Mouse (Mus musculus): Measurements from ENCODE around the gene Ebf1. TPM values are rescaled to one million over a fixed set of nuclear protein-coding genes. Genes with fewer than 3 reads are reported as not detected.

Ebf1 gene
- total RNA-seq, 2 experiments from 2014 or later = 9.4 to 10.3 TPM

DNA sequence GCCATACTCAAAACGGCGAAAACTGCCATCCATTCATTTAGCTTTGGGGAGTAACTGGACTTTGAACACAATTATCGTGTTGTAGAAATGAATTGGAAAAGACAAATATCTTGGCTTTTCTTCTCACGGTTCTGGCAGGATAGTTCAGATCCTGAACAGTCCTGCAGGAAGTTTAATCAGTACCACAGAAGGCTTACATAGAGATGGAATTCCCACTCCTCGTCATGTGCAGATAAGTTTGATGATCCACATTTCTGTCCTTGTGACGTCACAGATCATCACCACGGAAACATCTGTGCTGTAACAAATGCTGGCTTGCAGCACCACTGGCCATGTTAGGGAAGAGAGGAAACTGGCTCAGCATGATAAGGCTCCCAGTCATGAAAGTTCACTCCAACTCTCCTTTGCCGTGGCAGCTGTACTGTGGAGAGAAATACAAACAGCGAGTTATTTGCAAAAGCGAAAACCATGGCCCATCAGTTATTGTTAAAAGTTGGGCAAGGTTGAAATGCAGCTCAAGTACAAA lies 280.1 kb downstream of the Ebf1 start:
- Histone ChIP-seq H3K4me3 (no peak overlapping the region), H3K27ac (peak overlapping the region; percentile 64)
- TF ChIP-seq CTCF (IDR thresholded peaks at IDR 0.05) = no peak
- intact Hi-C loops (cut with DNase I) = no loop called here
- DNase-seq = peak; percentile 20

DNA sequence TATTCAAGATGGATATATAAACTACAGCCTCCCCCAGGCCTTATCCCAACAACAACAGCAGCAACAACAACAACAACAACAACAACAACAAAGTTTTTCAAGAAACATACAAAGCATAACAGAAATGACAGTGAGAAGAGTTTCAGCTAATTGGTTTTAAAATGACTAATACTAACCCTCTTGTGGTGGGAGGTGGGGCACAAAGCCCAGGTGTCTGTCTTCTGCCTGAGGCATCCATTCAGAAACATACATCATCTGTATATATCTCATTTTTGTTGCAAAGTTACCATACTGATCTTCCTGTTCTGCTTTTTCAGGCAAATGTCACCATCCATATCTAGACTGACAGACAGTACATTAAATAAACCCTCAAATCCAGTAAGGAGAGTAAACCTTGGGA lies 282.4 kb downstream of the Ebf1 start:
- DNase-seq = no peak
- no peak overlapping the region for H3K4me3 ChIP-seq
- TF ChIP-seq CTCF (IDR thresholded peaks at IDR 0.05) = no peak
- intact Hi-C loops (cut with DNase I) = no loop called here
- no peak overlapping the region for H3K27ac ChIP-seq

DNA sequence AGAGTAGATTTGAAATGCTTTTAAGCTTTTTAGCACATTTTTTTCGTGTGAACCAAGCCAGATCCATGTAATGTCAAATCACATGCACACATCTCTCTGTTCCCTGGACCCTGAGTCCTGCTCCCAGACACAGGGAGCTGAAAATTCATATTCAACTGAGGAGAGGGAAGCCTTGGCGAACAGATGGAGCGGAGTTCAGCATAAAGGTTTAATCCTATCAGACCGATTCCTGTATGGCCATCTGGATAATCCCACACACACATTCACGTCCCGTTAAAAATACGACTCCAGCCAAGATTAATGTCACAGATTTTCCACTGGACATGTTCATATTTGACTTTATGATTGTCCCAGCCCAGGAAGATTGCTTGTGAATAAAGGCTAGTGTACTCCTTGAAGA lies 282.8 kb downstream of the Ebf1 start:
- Histone ChIP-seq H3K4me3 (no peak overlapping the region), H3K27ac (no peak overlapping the region)
- intact Hi-C loops (cut with DNase I) = no loop called here
- DNase-seq = no peak
- TF ChIP-seq CTCF (IDR thresholded peaks at IDR 0.05) = no peak

DNA sequence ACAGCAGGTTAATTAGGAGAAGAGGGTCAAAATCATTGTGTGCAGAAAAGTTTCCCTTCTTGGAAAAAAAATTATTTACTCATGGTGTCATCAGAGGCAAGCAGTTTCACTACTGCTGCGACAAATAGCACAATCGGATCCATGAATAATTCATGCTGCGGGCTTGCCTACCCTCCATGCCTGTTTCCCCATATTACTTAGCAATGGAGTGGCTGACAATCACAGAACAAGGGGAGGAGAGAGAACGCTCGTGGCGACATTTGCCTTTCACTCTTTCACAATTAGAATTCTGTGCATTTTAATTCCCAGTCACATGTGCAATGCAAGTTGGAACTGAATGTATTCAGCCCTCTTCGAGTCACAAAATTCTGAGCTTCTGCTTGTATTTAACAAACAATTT lies 283.4 kb downstream of the Ebf1 start:
- TF ChIP-seq CTCF (IDR thresholded peaks at IDR 0.05) = no peak
- no peak overlapping the region for H3K4me3 ChIP-seq
- no peak overlapping the region for H3K27ac ChIP-seq
- intact Hi-C loops (cut with DNase I) = no loop called here
- DNase-seq = no peak

DNA sequence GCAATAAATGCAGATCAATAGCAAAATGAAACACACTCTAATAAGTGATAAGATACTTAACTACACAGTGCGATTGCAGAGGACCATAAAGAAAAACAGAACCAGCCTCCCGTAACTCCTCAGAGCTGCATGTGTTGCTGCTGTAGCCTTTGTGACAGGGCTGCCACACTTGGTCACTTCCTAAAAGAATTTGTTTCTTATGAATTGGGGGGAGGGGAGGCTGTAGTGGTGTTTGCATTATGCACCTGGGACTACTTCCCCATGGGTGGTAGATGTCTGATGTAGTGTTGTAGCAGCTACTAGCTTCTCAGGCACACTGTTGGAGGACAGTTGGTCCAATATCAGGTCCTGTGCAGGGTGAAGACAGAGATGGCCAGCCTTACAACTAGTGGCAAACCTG lies 284.6 kb downstream of the Ebf1 start:
- Histone ChIP-seq H3K27ac (no peak overlapping the region), H3K4me3 (no peak overlapping the region)
- TF ChIP-seq CTCF (IDR thresholded peaks at IDR 0.05) = no peak
- intact Hi-C loops (cut with DNase I) = no loop called here
- no peak for DNase-seq

DNA sequence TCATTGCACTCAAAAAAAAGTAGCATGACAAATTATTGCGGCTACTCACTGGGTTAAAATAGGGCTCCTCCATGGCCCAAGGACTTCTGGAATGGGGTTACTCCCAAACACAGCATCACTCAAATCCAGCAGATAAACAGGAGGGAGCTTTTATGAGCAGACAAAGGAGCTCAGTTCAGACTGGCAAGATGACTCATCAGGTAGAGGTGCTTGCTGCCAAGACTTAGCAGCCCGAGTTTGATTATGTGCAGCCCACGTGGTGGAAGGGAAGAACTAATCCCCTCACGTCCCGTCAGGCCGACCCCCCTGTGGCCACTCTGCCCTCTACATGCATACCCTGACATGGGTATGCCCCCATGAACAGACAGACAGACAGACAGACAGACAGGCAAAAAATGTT lies 285.0 kb downstream of the Ebf1 start:
- DNase-seq = no peak
- H3K27ac ChIP-seq = no peak overlapping the region
- intact Hi-C loops (cut with DNase I) = no loop called here
- TF ChIP-seq CTCF (IDR thresholded peaks at IDR 0.05) = no peak
- no peak overlapping the region for H3K4me3 ChIP-seq

DNA sequence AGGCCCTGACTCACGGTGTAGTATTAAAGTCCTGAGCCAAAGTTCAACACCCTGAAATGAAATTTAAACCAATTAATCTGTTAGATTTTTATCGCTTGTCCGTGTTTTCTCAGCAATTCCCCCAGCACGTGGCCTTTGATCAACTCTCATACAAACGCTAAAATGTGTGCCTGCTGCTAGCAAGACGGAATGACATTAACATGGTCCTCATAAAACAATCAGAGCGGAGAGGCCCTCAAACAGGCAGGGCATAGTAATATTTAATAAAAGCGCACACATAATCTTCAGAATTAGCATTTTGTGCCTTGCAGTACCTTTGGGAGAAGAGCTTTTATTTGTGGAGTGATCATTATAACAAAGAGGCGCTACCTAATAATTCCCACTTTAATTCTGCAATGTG lies 287.0 kb downstream of the Ebf1 start:
- DNase-seq = no peak
- no peak overlapping the region for H3K4me3 ChIP-seq
- TF ChIP-seq CTCF (IDR thresholded peaks at IDR 0.05) = no peak
- intact Hi-C loops (cut with DNase I) = no loop called here
- H3K27ac ChIP-seq = no peak overlapping the region

DNA sequence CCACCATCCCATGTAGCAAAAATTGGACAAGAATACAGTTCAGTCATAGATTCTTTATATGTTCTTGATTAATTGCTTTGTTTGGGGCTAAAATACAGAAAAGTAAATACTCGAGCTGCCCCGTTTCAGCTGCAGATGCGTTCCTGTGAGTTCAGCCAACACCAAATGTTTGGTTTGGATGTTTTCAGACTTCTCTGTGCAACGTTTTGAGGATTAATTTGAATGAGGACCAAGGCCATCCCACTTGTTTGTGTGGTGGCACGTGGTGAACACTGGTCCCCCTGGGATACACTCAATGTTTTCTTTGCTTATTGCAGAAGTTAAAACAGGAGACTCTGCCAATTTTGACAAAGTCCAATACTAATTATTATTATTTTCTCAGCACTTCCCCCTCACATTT lies 289.3 kb downstream of the Ebf1 start:
- DNase-seq = peak; percentile 26
- peak overlapping the region; percentile 58 for H3K27ac ChIP-seq
- intact Hi-C loops (cut with DNase I) = no loop called here

DNA sequence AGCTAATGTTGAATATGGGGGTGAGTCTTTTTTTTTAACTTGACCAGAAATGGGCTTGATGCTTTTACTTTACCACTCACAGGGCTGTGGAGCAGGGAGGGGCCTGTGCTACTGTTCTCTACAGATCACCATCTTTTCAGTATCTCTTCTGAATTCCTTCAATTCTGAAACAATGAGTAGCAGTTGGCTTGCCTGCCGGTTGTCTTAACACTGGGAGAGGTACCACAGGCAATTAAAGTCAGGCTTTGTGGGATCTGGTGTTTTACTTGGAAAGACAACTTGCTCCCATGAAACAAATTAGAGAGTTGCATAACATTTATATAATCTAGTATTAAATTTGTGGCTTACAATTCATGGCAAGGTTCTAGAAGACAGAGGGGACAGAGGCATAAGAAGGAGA lies 294.6 kb downstream of the Ebf1 start:
- DNase-seq = no peak
- H3K4me3 ChIP-seq = no peak overlapping the region
- TF ChIP-seq CTCF (IDR thresholded peaks at IDR 0.05) = no peak
- H3K27ac ChIP-seq = peak overlapping the region; percentile 10; the same call in 1 of the 2 replicates
- intact Hi-C loops (cut with DNase I) = no loop called here

More for the DNA sequence above, 289.3 kb downstream of the Ebf1 start:
- no peak for TF ChIP-seq CTCF (IDR thresholded peaks at IDR 0.05)
- no peak overlapping the region for H3K4me3 ChIP-seq

DNA sequence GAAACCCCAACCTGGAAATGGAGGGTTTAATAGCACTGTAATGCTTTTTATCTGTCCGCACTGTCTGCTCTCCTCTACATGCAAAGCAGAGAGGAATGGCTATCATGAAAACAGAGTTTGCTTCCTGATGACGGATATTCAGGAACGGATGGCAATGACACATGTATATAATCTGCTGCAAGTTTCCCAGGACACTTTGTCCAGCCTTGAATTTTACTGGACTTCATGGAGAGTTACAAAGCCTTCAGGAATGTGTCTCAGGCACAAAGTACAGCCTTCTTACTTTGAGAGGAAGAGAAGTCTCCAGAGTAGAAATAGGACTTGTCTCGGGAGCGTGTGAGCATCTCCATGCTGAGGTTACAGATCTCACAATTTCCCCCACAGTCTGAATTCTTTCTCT lies 296.7 kb downstream of the Ebf1 start:
- no peak for DNase-seq
- TF ChIP-seq CTCF (IDR thresholded peaks at IDR 0.05) = no peak
- no peak overlapping the region for H3K4me3 ChIP-seq
- intact Hi-C loops (cut with DNase I) = no loop called here
- peak overlapping the region; percentile 53; the same call in 1 of the 2 replicates for H3K27ac ChIP-seq

DNA sequence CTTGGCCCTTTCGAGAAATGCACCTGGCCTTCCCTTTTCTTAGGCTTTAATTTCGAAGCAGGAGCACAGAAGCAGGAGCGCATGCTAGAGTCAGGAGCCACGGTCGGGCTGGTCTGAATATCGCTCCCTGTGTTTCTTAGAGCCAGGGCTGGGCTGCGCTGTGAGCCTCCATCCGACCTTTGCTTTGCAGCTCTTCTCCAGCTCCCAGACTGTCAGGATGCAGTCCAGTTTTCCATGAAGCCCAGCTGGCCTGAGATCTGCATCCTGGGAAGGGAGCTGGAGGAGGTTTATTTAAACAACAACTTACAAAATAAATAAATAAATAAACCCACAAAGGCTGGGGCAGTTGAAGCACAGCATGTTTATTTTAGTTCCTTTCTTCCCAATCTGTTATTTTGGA lies 299.9 kb downstream of the Ebf1 start:
- H3K4me3 ChIP-seq = no peak overlapping the region
- no peak for TF ChIP-seq CTCF (IDR thresholded peaks at IDR 0.05)
- intact Hi-C loops (cut with DNase I) = no loop called here
- DNase-seq = peak; percentile 53
- peak overlapping the region; percentile 28 for H3K27ac ChIP-seq

DNA sequence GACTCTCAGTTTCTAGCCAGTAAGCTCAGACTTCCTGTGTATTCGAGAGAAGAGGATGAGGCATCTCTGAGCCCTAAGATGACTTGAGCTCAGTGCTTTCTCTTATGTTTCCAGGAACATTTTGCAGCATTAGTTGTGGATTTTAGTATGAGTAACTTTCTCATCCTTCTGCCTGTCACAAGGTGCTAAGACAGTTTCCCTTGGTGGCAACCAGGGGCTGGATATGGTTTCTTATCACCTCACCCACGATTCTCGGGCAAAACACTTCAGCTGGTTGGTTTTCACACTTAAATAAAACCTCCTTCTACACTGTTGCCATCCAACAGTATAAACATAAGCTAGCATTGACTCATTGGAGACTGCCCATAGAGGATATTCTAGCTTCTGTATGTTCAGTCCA lies 306.0 kb downstream of the Ebf1 start:
- intact Hi-C loops (cut with DNase I) = no loop called here
- Histone ChIP-seq H3K4me3 (no peak overlapping the region), H3K27ac (peak overlapping the region; percentile 32; the same call in 1 of the 2 replicates)
- no peak for TF ChIP-seq CTCF (IDR thresholded peaks at IDR 0.05)
- no peak for DNase-seq

DNA sequence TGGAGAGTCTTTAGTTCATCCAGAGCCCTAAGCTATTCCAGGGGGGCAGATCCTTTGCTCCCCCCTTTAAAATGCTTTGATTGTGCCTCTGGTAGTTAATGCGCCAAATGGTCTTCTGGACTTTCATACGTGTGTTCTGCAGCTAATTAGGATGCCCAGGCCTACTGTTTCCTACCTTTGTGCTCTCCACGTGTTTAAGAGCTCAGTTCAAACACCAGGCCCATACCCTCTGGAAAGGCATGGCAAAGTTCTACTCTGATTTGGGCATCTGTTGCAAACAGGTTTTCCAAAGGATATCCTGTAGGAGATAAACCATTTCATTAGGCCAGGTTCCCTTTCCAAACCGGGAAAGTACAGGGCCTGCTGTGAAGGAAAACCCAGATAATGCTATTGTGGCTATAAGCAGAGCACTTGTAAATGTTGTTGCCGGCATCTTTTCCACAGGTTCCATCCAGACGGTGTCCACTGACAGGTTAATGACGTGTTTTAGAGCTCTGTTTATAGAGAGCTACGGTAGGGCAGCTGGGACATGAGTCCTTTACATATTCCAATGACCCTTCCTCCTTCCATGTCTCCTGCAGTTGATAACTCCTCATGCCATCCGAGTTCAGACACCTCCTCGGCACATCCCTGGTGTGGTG lies 306.9 kb downstream of the Ebf1 start:
- Histone ChIP-seq H3K27ac (peak overlapping the region; percentile 43; the same call in 1 of the 2 replicates), H3K4me3 (no peak overlapping the region)
- no peak for TF ChIP-seq CTCF (IDR thresholded peaks at IDR 0.05)

DNA sequence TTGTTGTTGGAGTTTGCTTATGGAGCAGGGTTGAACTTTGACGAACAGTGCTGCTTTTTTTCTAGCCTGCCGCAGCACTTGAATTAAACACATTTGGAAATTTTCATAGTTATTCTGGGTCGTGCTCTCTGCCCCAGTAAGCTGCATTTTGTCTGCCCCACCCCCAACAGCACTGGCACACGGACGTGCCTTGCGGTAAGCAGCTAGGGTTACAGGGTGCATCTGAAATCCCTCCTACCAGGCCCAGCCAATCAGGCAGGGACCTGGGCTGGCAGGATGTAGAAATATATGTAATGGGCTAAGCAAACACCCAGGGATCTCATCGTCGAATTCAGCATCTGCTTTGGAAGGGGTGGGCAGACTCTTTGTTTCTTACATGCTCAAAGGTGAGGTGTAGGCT lies 307.8 kb downstream of the Ebf1 start:
- DNase-seq = peak; percentile 40
- Histone ChIP-seq H3K27ac (peak overlapping the region; percentile 65), H3K4me3 (no peak overlapping the region)
- no peak for TF ChIP-seq CTCF (IDR thresholded peaks at IDR 0.05)
- intact Hi-C loops (cut with DNase I) = no loop called here

More for the DNA sequence above, 306.9 kb downstream of the Ebf1 start:
- DNase-seq = no peak
- intact Hi-C loops (cut with DNase I) = no loop called here
